Mouse (Mus musculus) brain, embryonic 14.5 days (tissue): Measurements from ENCODE around the gene Vps35l.

Source experiments
- CTCF ChIP-seq: fragments of 200-500 bp; IDR thresholded peaks from 2 replicates; pipeline ENCODE4 v1.5.1; 2012; ENCODE audit warnings: inconsistent platforms, mild to moderate bottlenecking, moderate library complexity, borderline replicate concordance; ENCODE audit not compliant: insufficient read depth, insufficient read length; ENCODE audit errors: extremely low read depth
- POLR2A ChIP-seq: fragments of 200-500 bp; IDR thresholded peaks from 2 replicates; pipeline ENCODE4 v1.6.1; 2012; ENCODE audit warnings: mild to moderate bottlenecking, inconsistent platforms, borderline replicate concordance; ENCODE audit not compliant: poor library complexity, insufficient read depth, insufficient read length, severe bottlenecking; ENCODE audit errors: extremely low read depth

DNA sequence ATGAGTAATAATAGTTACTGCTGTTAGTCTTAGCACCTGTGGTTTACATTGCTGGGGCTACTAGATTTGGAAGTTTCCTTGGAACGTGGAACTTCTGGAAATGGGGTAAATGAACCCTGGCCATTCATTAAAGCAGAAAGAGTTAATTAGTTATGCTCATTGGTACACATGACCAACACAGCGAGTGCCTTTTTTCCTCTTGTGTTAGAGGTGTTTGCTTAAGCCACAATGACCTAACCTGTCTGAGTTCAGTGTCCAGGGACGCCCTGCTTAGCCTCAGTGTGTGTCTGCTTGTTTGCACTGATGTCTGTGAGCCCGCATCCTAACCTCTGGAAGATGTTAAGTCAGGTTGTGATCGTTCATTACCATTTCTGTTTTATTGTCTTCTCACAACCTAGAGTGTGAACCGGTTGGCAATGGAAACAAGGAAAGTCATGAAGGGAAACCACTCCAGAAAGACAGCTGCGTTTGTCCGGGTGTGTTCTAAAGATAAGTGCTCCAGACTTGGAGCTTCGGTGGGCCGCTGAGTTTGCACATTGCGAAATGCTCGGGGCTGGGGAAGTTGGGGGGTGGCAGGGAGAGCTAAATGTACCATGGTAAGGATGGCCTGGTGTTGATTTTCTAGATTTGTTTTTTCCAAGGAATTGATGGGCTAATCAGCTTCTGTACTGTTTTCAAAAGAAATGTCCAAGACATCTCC lies 71.5 kb downstream of the Vps35l start:
- TF ChIP-seq POLR2A (no peak), CTCF (no peak)
